Mouse (Mus musculus) small intestine, adult 2 months (tissue): ENCODE data around the gene Fam131c.

Experiments used
- CTCF ChIP-seq: fragments of 200-500 bp; IDR thresholded peaks from 2 replicates; pipeline ENCODE4 v1.5.1; 2012; ENCODE audit warnings: low read depth, mild to moderate bottlenecking, control low read depth, inconsistent platforms, low read length, moderate library complexity, mixed read lengths; ENCODE audit not compliant: insufficient replicate concordance, insufficient read length; ENCODE audit errors: extremely low read depth
- POLR2A ChIP-seq: fragments of 200-500 bp; IDR thresholded peaks from 2 replicates; pipeline ENCODE4 v1.6.1; 2012; ENCODE audit warnings: low read depth, mild to moderate bottlenecking, control low read depth, inconsistent platforms, low read length, moderate library complexity

DNA sequence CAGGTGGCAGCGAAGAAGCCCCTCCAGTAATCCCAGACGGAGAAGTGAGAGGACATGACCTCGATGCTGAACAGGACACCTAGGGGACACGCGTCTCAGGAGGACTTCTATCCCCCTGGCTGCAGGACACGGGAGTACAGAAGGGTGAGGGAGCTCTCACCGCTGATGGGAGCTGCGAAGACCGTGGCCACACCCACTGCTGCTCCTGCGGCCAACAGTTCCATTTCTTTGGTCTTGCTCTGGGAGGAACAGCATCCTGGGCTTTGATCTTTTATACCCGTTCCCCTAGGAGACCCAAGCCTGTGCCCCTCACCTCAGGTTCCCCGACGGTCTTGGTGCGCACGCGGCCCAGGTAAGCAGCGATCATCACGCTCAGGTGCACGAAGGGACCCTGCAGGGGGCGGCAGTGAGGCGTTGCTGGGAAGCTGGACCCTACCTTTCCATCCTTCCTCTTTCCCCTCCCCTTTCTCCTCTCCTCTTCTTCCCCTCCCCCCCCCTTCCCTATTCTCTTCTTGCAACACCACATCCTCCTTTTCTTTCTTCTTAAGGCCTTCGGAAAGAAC, 43.5 kb downstream of the Fam131c start:
- TF ChIP-seq CTCF (no peak), POLR2A (no peak)
